Mouse (Mus musculus) E14TG2a.4 (cell line): ENCODE measurements at regions not wholly inside any gene's neighbourhood (a gene's known extent, or its start where the extent isn't known, plus 50 kb on each side); places are given as distances from the start of the nearest gene placed in this dataset.

ENCODE experiments used
- CTCF ChIP-seq: conservative IDR thresholded peaks from 2 replicates; pipeline ENCODE4 v1.5.1; 2014; ENCODE audit warnings: low read length
- NANOG ChIP-seq: IDR thresholded peaks from 2 replicates; pipeline ENCODE4 v1.6.1; 2014; ENCODE audit warnings: borderline replicate concordance, low read length, mixed read lengths
- POU5F1 ChIP-seq: IDR thresholded peaks from 2 replicates; pipeline ENCODE4 v1.6.1; 2014; ENCODE audit warnings: low read length, borderline replicate concordance

DNA sequence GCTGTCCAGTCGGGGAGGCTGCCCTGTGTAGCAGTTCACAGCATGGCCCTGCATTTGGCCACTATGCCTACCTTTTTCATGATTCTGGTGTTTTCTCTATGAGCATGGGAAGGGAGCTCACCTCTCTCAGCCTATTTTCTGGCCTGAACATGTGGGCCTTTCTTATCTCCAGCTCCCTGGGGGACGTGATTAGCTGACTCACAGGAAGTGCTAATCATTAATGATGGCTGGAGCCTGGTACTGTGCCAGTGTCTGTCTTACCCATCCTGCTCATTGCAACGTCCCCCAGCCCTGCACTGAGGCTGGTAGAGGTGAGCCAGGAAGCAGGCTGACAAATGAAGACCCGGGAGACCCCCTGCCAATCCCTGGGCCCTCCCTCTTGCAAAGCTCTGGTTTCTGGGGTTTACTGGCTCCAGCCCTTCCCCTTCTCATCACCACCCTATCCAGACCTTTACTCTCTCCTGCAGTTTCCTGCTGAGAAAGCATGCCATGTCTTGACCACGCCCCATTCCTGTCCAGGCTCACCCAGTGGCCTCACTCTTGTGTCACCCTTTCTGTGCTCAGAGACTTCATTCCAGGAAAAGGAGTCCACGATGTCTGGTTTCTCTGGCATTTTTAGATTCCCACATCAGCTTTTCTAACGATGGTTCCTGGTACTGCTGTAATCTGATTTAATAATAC is 219.8 kb downstream of the Tex36 start:
- TF ChIP-seq CTCF (no peak), POU5F1 (no peak), NANOG (no peak)
